Mouse (Mus musculus) midbrain, embryonic 11.5 days (tissue): ENCODE results near the gene Rap1a. TPM values are rescaled to one million over a fixed set of nuclear protein-coding genes. Genes with fewer than 3 reads are reported as not detected.
A peak's percentile ranks its signal among the peaks of the same experiment; 100 is the strongest.

Experiments used
- ATAC-seq: fragments of 200-750 bp; cut with Nextera tagmentation; 2 replicates; pipeline ENCODE4 v1.8.0; 2017; ENCODE audit warnings: moderate TSS enrichment, moderate library complexity; ENCODE audit not compliant: low FRiP score
- DNase-seq: peaks from one replicate; pipeline ENCODE4 v3.0.0; 2015; ENCODE audit warnings: low spot score; ENCODE audit errors: missing footprints
- H3K27ac ChIP-seq: fragments of 300-500 bp; sonication (generic); 2 replicates; pipeline ENCODE4 v1.5.1; 2014; ENCODE audit warnings: low read depth, low read length
- H3K27me3 ChIP-seq: fragments of 300-500 bp; sonication (generic); 2 replicates; pipeline ENCODE4 v1.6.1; 2014; ENCODE audit warnings: mild to moderate bottlenecking, low read length, moderate library complexity, mixed read lengths; ENCODE audit not compliant: control insufficient read depth, insufficient read depth
- H3K36me3 ChIP-seq: fragments of 300-500 bp; sonication (generic); 2 replicates; pipeline ENCODE4 v1.6.1; 2014; ENCODE audit warnings: mild to moderate bottlenecking, low read length, moderate library complexity, mixed read lengths; ENCODE audit not compliant: control insufficient read depth, insufficient read depth
- H3K4me1 ChIP-seq: fragments of 300-500 bp; sonication (generic); 2 replicates; pipeline ENCODE4 v1.6.1; 2014; ENCODE audit warnings: low read length; ENCODE audit not compliant: control insufficient read depth, insufficient read depth
- H3K4me2 ChIP-seq: fragments of 300-500 bp; sonication (generic); 2 replicates; pipeline ENCODE4 v1.6.1; 2014; ENCODE audit warnings: mild to moderate bottlenecking, moderate library complexity
- H3K4me3 ChIP-seq: fragments of 300-500 bp; sonication (generic); 2 replicates; pipeline ENCODE4 v1.5.1; 2014; ENCODE audit warnings: low read depth, low read length
- H3K9ac ChIP-seq: fragments of 300-500 bp; sonication (generic); 2 replicates; pipeline ENCODE4 v1.6.1; 2014; ENCODE audit warnings: low read length
- H3K9me3 ChIP-seq: fragments of 300-500 bp; sonication (generic); 2 replicates; pipeline ENCODE4 v1.6.1; 2016; ENCODE audit warnings: low read length; ENCODE audit not compliant: control insufficient read depth
- WGBS: fragments of 180-500 bp; shearing (Covaris S2); extraction: QIAGEN DNeasy Blood & Tissue Kit; methylation state at CpG from one replicate; pipeline ENCODE4 v1.1.7; 2014; 5-methylcytosine and 5-hydroxymethylcytosine counted together
- polyA plus RNA-seq: library from polyadenylated mRNA; unstranded; fragments of >200 nt; fragmentation: Nextera tagmentation; extraction: Ambion mirVana; gene quantifications from 2 replicates; pipeline ENCODE4 v1.2.1, GENCODE M21; 2014

The Rap1a gene
- polyA plus RNA-seq, 1 experiment from 2014 or later: 87.0 TPM

DNA sequence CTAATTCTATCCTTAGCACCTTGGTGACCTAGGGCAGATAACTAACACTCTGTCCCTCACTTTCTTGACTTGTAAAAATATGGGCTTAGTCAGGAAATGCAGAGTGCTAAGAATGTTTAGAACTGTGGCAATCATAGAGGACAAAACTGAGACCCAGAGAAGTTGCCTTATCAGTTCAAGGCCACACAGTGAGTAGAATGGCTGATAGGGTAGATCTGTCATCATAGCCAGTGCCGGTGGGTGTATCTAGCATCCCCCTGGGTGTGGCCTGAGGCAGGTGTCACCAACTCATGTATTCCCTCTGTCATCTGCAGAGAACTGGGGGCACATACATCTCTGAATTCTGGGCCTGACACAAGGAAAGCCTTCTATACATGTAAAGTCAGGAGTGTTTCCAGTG lies 102.8 kb downstream of the Rap1a start:
- ATAC-seq: no peak
- H3K36me3 ChIP-seq: no peaks in the 10 kb centered on the region
- no peak overlapping the region for H3K9ac ChIP-seq
- H3K27ac ChIP-seq: no peak overlapping the region
- H3K4me1 ChIP-seq: peaks cover 21% of the 10 kb centered on the region
- DNase-seq: no peak
- H3K4me2 ChIP-seq: no peak overlapping the region
- WGBS: 96% methylated on average over 1 of the region's 1 CpGs
- no peaks in the 10 kb centered on the region for H3K9me3 ChIP-seq
- peaks cover 4% of the 10 kb centered on the region; the same call in 1 of the 2 replicates for H3K27me3 ChIP-seq
- no peak overlapping the region for H3K4me3 ChIP-seq

DNA sequence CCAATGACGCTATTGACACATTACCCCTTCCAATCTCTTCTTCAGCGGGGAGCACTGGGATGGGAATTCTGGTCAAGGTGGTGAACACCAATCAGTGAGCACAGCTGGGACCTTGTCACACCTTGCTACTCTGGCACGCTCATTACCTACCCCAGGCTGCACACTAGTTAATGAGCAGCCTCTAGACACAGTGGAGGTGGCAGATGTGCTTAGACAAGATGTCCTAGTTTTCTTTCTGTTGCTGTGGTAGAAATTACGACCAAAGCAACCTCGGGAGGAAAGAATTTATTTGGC lies 104.0 kb downstream of the Rap1a start:
- ATAC-seq (no peak), DNase-seq (no peak)
- H3K4me2 ChIP-seq: no peak overlapping the region
- 73% methylated on average over 5 of the region's 5 CpGs for WGBS
- H3K27ac ChIP-seq: no peak overlapping the region
- H3K9me3 ChIP-seq: no peaks in the 10 kb centered on the region
- no peak overlapping the region for H3K4me3 ChIP-seq
- H3K4me1 ChIP-seq: peaks cover 21% of the 10 kb centered on the region
- H3K9ac ChIP-seq: no peak overlapping the region
- H3K36me3 ChIP-seq: no peaks in the 10 kb centered on the region
- H3K27me3 ChIP-seq: no peaks in the 10 kb centered on the region

GRCm38 (mm10) chr3:105696387-105697147 lies 104.6 kb downstream of the Rap1a start:
- H3K4me1 ChIP-seq: peaks cover 21% of the 10 kb centered on the region
- 0 out of 2 replicates have a peak overlapping the region, but pooled peaks have one; percentile 30 for H3K27ac ChIP-seq
- peak overlapping the region; percentile 39; the same call in 1 of the 2 replicates for H3K9ac ChIP-seq
- no peaks in the 10 kb centered on the region for H3K27me3 ChIP-seq
- no peak overlapping the region; the same call in 1 of the 2 replicates for H3K4me3 ChIP-seq
- no peaks in the 10 kb centered on the region for H3K9me3 ChIP-seq
- WGBS: 61% methylated on average over 17 of the region's 17 CpGs
- no peak for ATAC-seq
- peak overlapping the region; percentile 19 for H3K4me2 ChIP-seq
- H3K36me3 ChIP-seq: no peaks in the 10 kb centered on the region
- DNase-seq: peak; percentile 92

DNA sequence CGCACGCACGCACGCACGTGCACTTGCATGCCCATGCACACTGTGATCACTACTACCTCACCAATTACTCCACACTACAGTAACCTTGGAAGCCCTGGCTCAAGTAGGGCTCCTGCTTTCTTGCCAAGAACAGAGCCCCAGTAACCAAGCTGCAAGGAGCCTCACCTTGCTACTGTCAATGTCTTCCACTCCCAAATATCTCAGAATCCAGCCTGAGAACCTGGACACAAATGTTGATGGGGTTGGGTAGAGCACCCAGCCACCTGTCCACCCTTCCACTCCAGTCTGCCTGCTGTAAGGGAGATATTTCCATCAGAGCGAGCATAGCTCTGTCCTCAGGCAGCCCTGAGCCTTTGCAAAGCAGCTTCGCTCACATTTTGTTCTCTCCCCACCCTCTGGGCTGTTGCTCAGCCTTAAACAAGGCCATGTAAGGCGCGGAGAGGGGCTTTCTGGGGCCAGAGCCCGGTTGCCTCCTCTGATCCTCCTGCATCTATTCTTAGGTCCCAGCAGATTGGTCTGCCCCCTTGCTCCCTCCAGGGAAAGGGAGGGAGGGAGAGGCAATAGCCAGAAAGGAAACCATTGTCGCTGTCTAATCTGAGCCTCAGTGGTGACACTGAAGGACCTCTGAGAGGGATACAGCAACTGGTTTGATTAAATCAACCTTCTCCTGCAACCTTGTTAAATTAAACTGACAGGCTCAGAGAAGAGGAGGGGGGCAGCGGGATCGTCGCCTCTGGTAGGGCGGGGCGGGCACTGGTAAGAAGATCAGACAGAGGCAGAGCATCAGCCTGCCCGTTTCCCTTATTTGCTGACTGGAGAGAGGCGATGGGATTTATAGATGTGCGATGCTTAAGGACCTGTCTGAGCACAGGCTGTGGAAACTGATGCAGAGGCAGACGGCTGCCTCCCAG lies 105.4 kb downstream of the Rap1a start:
- peak; percentile 91 for DNase-seq
- no peak overlapping the region; the same call in 1 of the 2 replicates for H3K4me3 ChIP-seq
- WGBS: 21% methylated on average over 20 of the region's 20 CpGs
- peak overlapping the region; percentile 79 for H3K27ac ChIP-seq
- H3K36me3 ChIP-seq: no peaks in the 10 kb centered on the region
- ATAC-seq: peak; percentile 91
- H3K9me3 ChIP-seq: no peaks in the 10 kb centered on the region
- no peaks in the 10 kb centered on the region for H3K27me3 ChIP-seq
- H3K4me1 ChIP-seq: peaks cover 21% of the 10 kb centered on the region
- H3K4me2 ChIP-seq: peak overlapping the region; percentile 19
- peak overlapping the region; percentile 39 for H3K9ac ChIP-seq

GRCm38 (mm10) chr3:105693327-105694080 lies 107.6 kb downstream of the Rap1a start:
- Histone ChIP-seq H3K4me3 (no peak overlapping the region), H3K27me3 (no peaks in the 10 kb centered on the region), H3K4me2 (no peak overlapping the region), H3K27ac (no peak overlapping the region), H3K9ac (no peak overlapping the region), H3K4me1 (peaks cover 21% of the 10 kb centered on the region), H3K36me3 (no peaks in the 10 kb centered on the region), H3K9me3 (no peaks in the 10 kb centered on the region)
- ATAC-seq (no peak), DNase-seq (no peak)
- WGBS: 79% methylated on average over 14 of the region's 14 CpGs

- WGBS: 92% methylated on average over 2 of the region's 2 CpGs
- Histone ChIP-seq H3K9me3 (no peaks in the 10 kb centered on the region), H3K27me3 (no peaks in the 10 kb centered on the region), H3K9ac (no peak overlapping the region), H3K27ac (no peak overlapping the region), H3K4me3 (no peak overlapping the region), H3K36me3 (peaks cover 4% of the 10 kb centered on the region; the same call in 1 of the 2 replicates), H3K4me2 (peak overlapping the region; percentile 74; the same call in 1 of the 2 replicates), H3K4me1 (peaks cover 8% of the 10 kb centered on the region; the same call in 1 of the 2 replicates)
- DNase-seq (no peak), ATAC-seq (no peak)
These were observed 112.6 kb downstream of the Rap1a start for GRCm38 (mm10) chr3:105688536-105688935.

DNA sequence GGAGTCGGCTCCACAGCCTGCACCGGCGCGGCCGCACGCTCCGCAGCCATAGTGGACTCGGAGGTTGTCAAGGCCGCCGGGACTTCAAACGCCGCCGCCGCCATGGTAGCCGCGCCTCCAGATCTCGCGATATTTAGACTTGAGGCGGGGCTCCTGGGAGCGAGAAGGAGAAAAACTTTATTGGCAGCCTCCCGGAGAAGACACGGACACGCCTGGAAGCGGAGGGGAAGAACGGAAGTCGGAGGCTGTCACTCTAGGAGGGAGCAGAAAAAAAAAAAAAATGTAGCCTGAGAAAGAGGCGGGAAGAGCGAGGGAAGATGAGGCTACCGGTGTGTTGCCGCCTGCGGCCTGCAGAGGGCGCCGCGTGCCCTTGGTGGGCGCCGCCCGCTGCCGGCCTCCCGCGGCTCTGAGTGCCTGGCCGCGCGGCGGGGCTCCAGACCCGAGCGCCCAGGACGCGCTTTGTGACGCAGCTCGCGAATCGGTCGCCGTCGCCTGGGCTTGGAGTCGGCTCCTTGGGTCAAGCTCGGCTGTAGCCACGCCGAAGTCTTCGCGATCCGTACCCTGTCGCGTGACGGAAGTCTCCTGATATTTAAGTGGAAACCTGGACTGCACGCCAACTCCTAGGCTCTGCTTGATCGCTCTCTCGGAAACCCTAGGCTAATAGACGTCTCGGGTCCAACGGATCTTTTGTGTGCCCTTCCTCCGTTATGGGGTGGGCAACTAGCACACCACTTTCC lies 113.6 kb downstream of the Rap1a start, which contains the start of gene Ddx20:
TSS of gene Ddx20 (minus strand) at position 251 of the 737 bp plus-strand sequence.
- ATAC-seq (peak; percentile 97), DNase-seq (peak; percentile 99)
- H3K9me3 ChIP-seq: no peaks in the 10 kb centered on the region
- peaks cover 8% of the 10 kb centered on the region; the same call in 1 of the 2 replicates for H3K4me1 ChIP-seq
- peak within 1 kb of the TSS; percentile 74 for H3K4me2 ChIP-seq
- no peaks in the 10 kb centered on the region for H3K27me3 ChIP-seq
- H3K4me3 ChIP-seq: peak within 1 kb of the TSS; percentile 92
- H3K27ac ChIP-seq: peak within 1 kb of the TSS; percentile 74
- H3K9ac ChIP-seq: peak within 1 kb of the TSS; percentile 93
- peaks cover 4% of the 10 kb centered on the region; the same call in 1 of the 2 replicates for H3K36me3 ChIP-seq
- WGBS: under 1% methylated on average over 72 of the region's 72 CpGs
